Mouse (Mus musculus) layer of hippocampus, adult 2 months (tissue): ENCODE results near the gene Krtap11-1. TPM values are rescaled to one million over a fixed set of nuclear protein-coding genes. Genes with fewer than 3 reads are reported as not detected.

Experiments used
- DNase-seq, 2 experiments: peaks; one replicate each; pipeline ENCODE4 v3.0.0; 2022; ENCODE audit warnings: low spot score in 2 of 2
- H3K27ac ChIP-seq: fragments of 200-600 bp; 2 replicates; pipeline ENCODE4 v1.8.1; 2022
- H3K4me3 ChIP-seq: fragments of 200-600 bp; 2 replicates; pipeline ENCODE4 v1.8.1; 2022; ENCODE audit warnings: mild to moderate bottlenecking
- CTCF ChIP-seq: fragments of 200-600 bp; conservative IDR thresholded peaks from 2 replicates; pipeline ENCODE4 v1.8.1; 2022; ENCODE audit warnings: antibody characterized with exemption, mild to moderate bottlenecking, moderate library complexity
- long read RNA-seq, 2 experiments: library from polyadenylated mRNA; stranded (forward); transcript quantifications; one replicate each; pipeline ENCODE4 v2.0.0; 2021; ENCODE audit warnings: borderline mapping rate in 2 of 2
- total RNA-seq, 2 experiments: library from RNA; stranded (reverse); gene quantifications; 2 replicates each; pipeline ENCODE4 v1.2.3; 2021

Krtap11-1 gene
- not detected for total RNA-seq
- long read RNA-seq, experiment 1: 0 reads
- long read RNA-seq, experiment 2: 0 reads

DNA sequence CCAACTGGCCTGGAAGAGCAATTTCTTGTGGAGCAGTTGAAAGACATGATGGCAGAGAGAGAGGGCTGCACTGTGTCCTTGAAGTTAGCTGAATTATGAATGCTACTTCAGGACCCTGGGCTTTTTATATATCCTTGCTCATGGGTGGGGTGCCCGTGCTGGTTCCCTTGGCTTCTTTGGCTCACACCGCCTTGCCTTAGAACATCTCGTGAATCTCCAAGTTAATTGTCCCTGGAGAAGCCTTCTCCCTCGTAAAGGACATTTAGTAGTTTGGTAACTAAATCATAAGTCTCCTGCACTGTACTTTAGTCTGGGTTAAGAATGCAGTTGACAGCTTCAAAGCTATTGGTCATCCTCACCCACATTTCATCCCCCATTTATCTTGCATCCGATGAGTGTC lies at the start of gene Krtap11-1:
TSS of gene Krtap11-1 (minus strand) at position 101 of the 400 bp plus-strand sequence.
- TF ChIP-seq CTCF: no peak
- no peak within 1 kb of the TSS for H3K27ac ChIP-seq
- no peak for DNase-seq
- H3K4me3 ChIP-seq: no peak within 1 kb of the TSS

DNA sequence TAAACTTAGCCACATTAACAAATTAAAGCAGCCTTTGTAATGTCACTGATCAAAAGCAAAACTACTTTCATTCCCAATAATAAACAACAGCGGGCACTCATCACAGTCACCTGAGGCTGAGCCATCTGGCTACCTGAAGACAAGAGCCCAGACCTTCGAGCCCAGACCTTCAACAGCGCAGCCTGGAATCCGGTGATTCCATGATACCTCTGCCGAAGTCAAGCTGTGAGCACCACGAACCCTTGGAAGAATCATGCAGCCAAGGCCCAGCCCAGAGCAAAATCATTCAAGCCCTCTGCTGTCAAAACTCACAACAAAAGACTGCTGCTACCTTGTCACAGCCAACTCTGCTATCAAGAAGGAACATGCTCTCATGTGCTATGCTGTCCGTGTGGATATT lies 47.2 kb upstream of the Krtap11-1 start:
- no peak for TF ChIP-seq CTCF
- no peak for DNase-seq
- Histone ChIP-seq H3K4me3 (no peak overlapping the region), H3K27ac (no peak overlapping the region)

DNA sequence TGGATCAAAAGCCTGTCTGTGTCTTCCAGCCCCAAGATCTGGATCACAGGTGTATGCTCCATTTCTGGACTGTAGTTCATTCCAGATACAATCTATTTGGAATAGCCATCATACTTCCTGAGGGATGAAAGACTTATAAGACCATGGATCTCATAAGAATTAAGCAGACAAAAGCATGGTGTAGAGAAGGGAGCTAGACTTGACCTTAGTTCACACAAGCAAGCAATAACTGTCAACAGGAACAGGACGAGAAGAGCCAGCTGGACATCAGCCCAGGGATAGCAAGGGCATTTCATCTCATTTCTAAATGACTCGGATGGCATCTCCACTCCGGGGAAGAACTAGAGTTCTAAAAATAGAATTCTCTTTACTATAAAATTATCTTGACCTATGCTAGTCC lies 46.3 kb upstream of the Krtap11-1 start:
- no peak for TF ChIP-seq CTCF
- Histone ChIP-seq H3K4me3 (no peak overlapping the region), H3K27ac (no peak overlapping the region)
- DNase-seq: no peak

DNA sequence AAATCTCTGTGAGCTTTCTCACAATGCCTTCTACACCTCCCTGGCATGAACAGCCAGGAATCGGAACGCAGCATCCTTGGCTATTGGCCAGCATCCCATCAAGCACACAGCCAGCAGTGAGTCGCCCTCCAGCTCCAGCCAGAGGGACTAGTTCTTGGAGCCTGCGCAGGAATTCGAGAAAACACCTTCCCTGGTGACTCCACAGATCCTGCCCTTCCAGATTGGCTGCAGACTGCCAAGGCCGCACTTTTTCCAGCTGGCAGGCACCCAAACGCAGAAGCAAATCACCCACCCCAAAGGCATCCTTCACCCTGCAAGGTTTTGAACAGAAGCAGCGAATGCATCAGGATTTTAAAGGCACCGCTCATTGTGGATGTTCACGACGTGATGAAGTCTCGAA lies 42.7 kb upstream of the Krtap11-1 start:
- no peak for DNase-seq
- Histone ChIP-seq H3K27ac (no peak overlapping the region), H3K4me3 (no peak overlapping the region)
- TF ChIP-seq CTCF: no peak

DNA sequence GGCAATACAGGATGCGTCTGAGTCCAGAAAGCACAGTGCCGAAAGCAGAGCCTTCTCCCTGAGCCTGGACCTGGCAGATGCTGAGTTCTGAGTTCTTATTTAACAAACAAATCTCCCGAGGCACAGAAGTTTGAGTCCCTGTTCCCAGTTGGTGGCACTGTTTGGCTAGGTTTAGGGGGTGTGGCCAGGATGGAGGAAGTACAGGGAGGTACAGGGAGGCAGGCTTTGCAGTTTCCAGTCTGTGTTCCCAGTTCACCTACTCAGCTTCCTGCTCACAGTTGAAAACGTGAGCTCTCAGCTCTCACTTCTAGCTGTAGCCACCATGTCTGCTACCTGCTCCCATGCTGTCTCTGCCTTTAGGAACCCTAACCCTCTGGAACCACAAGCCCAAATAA lies 37.8 kb upstream of the Krtap11-1 start:
- TF ChIP-seq CTCF: no peak
- Histone ChIP-seq H3K4me3 (no peak overlapping the region), H3K27ac (peak overlapping the region; percentile 19; the same call in 1 of the 2 replicates)
- no peak for DNase-seq

DNA sequence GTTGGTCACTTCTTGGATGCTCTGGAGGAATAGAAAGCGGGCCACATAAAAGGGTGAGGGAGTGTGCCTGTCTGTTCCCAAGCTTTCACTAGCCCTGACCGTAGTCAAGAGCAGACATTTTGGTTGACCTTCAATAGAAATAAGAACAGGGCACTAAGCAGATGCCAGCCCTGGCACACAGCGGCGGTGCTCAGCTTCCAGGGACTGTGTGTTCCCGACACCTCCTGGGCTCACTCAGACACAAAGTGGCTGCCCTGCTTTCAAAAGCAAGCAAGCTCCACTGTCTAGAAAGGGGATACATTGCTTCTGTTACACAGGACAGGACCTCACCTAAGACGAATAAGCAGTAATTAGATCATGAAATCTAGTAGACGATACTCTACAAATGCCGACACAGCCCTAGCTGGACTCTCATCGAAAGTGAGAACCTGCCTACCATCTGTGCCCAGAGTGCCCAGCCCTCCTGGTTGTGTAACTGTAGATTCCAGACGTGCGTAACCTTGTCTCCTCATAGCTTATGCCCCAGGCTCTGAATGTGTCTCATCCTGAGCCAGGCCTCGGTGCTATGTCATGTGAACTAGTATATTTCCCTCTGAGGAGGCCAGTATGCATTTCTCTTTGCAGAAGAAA lies 37.3 kb upstream of the Krtap11-1 start:
- no peak for TF ChIP-seq CTCF
- Histone ChIP-seq H3K4me3 (no peak overlapping the region), H3K27ac (peak overlapping the region; percentile 19; the same call in 1 of the 2 replicates)
- DNase-seq: no peak

DNA sequence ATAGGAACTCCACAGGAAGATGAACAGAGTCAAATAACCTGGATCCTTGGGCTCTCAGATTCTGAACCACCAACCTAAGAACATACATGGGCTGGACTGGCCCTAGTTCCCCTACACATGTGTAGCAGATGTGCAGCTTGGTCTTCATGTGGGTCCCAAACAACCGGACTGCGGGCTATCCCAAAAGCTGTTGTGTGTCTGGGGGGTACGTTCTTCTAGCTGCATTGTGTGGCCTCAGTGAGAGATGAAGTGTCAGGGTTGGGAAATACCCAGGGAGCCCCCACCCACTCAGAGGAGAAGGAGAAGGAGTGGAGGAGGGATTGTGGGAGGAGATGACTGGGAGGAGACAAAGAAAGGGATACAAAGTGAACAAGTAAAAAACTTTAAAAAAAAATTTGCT lies 36.0 kb upstream of the Krtap11-1 start:
- no peak overlapping the region for H3K27ac ChIP-seq
- no peak for DNase-seq
- no peak overlapping the region for H3K4me3 ChIP-seq
- no peak for TF ChIP-seq CTCF

DNA sequence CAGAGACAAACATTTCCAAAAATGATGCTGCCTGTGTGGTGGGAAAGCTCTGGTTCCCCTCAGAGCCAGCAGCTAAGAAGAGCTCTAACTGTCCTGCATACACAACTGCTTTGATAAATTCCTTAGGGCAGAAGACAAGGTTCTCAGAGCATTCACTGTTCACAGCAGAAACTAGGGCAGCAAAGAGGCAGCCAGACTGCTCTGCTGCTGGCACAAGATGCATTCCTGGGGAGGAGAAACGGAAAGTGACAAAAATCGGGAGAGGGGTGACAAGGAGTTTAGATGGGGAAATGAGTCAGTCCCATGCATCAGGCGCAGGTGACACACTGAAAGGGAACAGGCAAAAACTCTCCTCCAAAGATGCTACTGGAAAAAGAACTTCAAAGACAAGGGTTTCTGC lies 16.2 kb upstream of the Krtap11-1 start:
- no peak for DNase-seq
- peak overlapping the region; percentile 57 for H3K27ac ChIP-seq
- TF ChIP-seq CTCF: no peak
- H3K4me3 ChIP-seq: no peak overlapping the region

DNA sequence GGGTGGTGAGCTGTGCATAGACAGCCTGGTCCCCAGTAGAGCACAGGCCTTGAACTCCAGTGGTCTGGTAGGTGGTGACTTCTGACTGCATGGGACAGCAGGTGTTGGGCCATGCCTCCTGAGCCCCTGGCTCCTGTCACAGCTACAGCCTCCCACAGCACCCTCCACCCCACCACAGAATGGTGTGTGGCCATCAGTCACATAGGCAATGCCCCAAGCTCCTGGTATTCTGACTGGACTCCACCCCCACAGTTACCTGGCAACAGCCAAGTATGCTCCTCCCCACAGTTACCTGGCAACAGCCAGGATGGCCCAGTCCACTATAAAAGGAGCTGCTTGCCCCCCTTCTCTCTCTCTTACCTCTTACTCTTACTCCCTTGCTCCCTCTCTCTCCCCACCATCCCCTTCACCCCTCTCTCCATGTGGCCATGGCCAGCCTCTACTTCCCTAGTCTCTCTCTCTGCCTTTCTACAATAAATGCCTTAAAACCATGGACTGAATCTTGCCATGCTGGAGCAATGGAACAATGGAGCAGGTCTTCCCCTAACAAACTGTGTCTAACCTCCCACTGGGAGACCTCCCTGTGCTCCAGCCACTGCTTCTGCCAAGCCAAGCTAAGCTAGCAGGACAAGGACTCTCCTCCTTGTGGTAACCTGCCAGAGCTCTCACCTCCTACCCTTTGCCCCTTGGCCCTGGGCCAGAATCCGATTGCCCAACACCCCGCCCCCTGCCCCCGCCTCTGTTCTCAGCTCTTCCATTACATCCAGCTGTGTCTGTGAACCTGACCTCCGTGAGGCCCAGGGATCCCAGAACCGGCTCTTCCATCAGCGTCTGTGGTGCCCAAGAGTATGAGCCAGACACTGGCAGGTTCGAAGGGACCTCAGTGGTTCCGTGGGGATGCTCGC lies 14.9 kb upstream of the Krtap11-1 start:
- TF ChIP-seq CTCF: no peak
- 0 out of 2 replicates have a peak overlapping the region, but pooled peaks have one; percentile 57 for H3K27ac ChIP-seq
- DNase-seq: no peak
- H3K4me3 ChIP-seq: no peak overlapping the region

DNA sequence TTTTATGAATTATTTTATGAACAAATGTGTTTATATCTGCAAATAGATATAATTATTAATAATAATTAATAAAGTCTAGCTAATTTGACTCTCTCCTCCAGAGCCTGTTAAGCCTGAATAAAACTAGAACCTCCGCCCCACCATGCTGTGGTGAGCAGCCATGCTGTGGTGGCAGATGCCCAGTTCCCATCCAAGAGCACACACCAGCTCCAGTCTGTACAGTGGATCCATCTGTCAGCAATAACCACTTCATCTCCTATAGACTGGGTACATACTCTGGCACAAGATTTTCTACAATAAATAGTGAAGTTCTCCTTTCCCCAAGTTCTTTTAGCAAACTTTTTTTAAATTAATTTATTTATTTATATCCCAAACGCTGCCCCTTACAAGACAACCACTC lies 10.7 kb upstream of the Krtap11-1 start:
- no peak for DNase-seq
- H3K4me3 ChIP-seq: no peak overlapping the region
- no peak for TF ChIP-seq CTCF
- no peak overlapping the region for H3K27ac ChIP-seq

DNA sequence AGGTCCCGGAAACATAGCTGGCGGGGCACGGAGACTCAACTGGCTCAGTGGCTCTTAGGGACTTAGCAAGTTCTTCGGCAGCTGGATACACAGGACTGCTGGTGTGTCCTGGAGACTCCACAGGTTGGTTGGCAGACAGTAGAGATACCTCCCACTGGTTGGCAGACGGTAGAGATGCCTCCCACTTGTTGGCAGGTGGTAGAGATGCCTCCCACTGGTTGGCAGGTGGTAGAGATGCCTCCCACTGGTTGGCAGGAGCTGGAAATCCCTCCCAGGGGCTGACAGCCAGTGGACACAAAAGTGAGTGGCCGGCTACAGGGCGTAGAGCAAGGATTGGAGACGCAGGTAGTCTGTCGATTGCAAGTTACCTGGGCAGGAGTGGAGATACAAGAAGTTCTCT lies 467 bp downstream of the Krtap11-1 start:
- no peak for TF ChIP-seq CTCF
- no peak overlapping the region for H3K4me3 ChIP-seq
- DNase-seq: peak; percentile 68
- no peak overlapping the region for H3K27ac ChIP-seq

DNA sequence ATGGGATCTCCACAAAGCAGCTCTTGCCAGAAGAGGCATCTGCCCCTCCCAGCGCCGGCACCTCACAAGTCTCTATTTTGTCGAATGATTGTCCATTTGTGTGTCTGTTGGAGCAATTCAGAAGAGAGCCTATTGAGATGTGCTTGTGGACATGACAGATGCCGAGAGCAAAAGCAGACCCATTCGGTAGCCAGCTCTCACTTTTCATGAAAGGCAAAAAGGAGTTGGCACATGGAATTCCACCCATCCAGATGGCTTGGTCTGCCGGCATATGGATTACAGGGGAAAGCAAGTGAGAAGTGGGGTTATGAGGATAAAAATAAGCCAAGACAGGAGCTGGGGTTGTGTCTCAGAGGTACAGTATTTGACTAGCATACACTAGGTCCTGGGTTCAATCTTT lies 1.8 kb downstream of the Krtap11-1 start:
- DNase-seq: peak; percentile 57 to 61
- no peak overlapping the region for H3K4me3 ChIP-seq
- no peak for TF ChIP-seq CTCF
- H3K27ac ChIP-seq: no peak overlapping the region

DNA sequence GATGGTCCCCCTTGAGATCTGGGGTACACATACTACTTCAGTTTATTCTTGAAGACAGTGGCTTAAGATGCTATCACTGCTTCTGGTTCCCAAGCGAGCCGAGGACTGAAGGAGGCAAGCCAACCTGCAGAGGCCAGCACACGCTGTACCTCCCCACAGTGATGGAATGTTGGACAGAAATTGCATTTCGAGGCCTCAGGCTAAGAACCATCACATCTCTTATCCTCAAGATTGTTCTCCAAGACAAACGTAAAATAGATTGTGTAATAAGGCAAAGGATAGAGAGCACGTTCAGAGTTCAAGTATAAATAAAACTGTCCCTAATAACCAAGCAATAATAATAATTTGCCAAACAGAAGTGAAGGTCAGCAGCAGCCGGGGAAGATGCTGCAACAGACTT lies 2.8 kb downstream of the Krtap11-1 start:
- TF ChIP-seq CTCF: no peak
- Histone ChIP-seq H3K27ac (no peak overlapping the region), H3K4me3 (no peak overlapping the region)
- DNase-seq: no peak

DNA sequence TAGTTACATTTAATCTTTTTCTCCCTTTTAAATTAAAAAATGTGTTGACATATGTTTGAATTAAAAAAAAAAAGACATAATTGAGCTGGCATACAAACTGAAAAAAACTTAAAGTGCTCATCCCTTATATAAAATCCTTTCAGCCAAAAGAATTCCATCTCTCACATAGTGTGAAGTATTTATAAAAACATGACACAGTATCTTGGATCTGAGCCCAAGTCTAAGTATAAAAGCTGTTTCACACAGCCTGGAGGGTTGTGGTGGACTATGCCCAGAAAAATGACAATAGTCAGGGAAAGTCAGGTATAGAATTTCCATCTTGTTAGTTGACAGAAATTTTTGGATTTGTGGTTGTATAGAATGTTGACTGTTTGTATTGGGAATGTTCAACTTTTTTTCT lies 20.7 kb downstream of the Krtap11-1 start:
- DNase-seq: no peak
- TF ChIP-seq CTCF: no peak
- H3K4me3 ChIP-seq: no peak overlapping the region
- H3K27ac ChIP-seq: no peak overlapping the region
